Mouse (Mus musculus) C2C12 (cell line): ENCODE results near the gene Pde4dip.

ENCODE experiments used
- CTCF ChIP-seq: IDR thresholded peaks from one replicate; pipeline ENCODE4 v1.5.1; 2011; ENCODE audit not compliant: control insufficient read depth, insufficient read depth, insufficient read length
- FOSL1 ChIP-seq: IDR thresholded peaks from one replicate; pipeline ENCODE4 v1.8.0; 2011; ENCODE audit warnings: mild to moderate bottlenecking, low read length; ENCODE audit not compliant: poor library complexity, insufficient read depth, severe bottlenecking
- MAX ChIP-seq: IDR thresholded peaks from one replicate; pipeline ENCODE4 v1.6.1; 2011; ENCODE audit warnings: mild to moderate bottlenecking, control low read depth
- MYOG ChIP-seq: IDR thresholded peaks from one replicate; pipeline ENCODE4 v1.6.1; 2011; ENCODE audit not compliant: control insufficient read depth, insufficient read length; ENCODE audit errors: extremely low read depth

GRCm38 (mm10) chr3:97751566-97751965 is 136.9 kb downstream of the Pde4dip start:
- TF ChIP-seq CTCF: no peak
- TF ChIP-seq MAX: no peak
- no peak for TF ChIP-seq MYOG
- TF ChIP-seq FOSL1: no peak
